Mouse (Mus musculus) E14TG2a.4 (cell line): ENCODE measurements around the gene Tpm4.
A peak's percentile ranks its signal among the peaks of the same experiment; 100 is the strongest.

ENCODE experiments used
- H3K27me3 ChIP-seq: 2 replicates; pipeline ENCODE4 v1.6.1; 2014; ENCODE audit warnings: low read length, control low read depth; ENCODE audit not compliant: insufficient read depth
- H3K36me3 ChIP-seq: 2 replicates; pipeline ENCODE4 v1.6.1; 2014; ENCODE audit warnings: low read length, control low read depth; ENCODE audit not compliant: insufficient read depth
- H3K4me1 ChIP-seq: replicated peaks from 2 replicates; pipeline ENCODE4 v1.6.1; 2014; ENCODE audit warnings: low read depth, low read length, control low read depth
- H3K4me3 ChIP-seq: replicated peaks from 2 replicates; pipeline ENCODE4 v1.5.1; 2014; ENCODE audit warnings: mild to moderate bottlenecking, low read length
- H3K9me3 ChIP-seq: 2 replicates; pipeline ENCODE4 v1.6.1; 2014; ENCODE audit warnings: low read length, control low read depth
- CTCF ChIP-seq: conservative IDR thresholded peaks from 2 replicates; pipeline ENCODE4 v1.5.1; 2014; ENCODE audit warnings: low read length
- NANOG ChIP-seq: IDR thresholded peaks from 2 replicates; pipeline ENCODE4 v1.6.1; 2014; ENCODE audit warnings: borderline replicate concordance, low read length, mixed read lengths
- POU5F1 ChIP-seq: IDR thresholded peaks from 2 replicates; pipeline ENCODE4 v1.6.1; 2014; ENCODE audit warnings: low read length, borderline replicate concordance

Tpm4 gene

DNA sequence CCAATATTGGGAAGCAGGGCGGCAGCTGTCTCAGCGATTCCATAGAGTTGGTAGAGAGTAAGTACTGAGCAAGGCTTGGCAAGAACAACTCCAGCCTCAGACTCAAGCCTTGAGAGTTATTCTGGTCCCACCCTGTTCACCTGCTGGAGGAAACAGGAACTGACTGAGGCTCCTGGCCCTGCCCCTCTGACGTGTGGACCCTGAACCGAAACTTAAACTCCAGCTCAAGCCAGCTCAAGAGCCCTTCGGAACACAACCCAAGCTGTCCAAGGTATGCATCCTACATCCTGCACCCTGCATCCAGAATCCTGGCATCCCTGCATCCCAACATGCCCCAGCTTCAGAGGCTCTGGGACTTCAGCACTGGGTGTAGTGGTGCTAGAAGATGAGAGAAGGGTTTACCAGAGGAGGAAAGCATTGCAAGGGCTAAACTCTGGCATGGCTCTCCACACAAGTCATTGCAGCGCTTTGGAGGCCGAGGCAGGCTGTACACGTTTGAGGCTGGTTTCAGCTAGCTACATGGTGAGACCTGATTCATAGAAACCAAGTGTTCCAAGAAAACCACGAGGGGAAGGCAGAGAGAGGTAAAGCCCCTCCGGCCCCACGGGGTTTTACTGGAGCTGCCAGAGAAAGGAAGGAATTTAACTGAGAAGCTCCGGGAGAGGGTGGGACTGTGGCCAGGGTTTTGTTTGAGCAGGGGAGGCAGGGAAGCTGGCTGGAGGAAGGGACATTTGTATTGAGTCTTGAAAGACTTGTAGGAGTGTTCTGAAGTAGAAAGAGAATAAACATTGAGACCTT is 54.8 kb downstream of the Tpm4 start, which contains the start of gene Hsh2d:
TSS of gene Hsh2d (plus strand) at position 222 of the 798 bp plus-strand sequence.
- Histone ChIP-seq H3K4me1 (peaks cover 21% of the 10 kb centered on the region), H3K9me3 (no peaks in the 10 kb centered on the region), H3K4me3 (no peak within 1 kb of the TSS), H3K27me3 (no peaks in the 10 kb centered on the region), H3K36me3 (no peaks in the 10 kb centered on the region)
- TF ChIP-seq CTCF (peak; percentile 50), NANOG (no peak), POU5F1 (no peak)

DNA sequence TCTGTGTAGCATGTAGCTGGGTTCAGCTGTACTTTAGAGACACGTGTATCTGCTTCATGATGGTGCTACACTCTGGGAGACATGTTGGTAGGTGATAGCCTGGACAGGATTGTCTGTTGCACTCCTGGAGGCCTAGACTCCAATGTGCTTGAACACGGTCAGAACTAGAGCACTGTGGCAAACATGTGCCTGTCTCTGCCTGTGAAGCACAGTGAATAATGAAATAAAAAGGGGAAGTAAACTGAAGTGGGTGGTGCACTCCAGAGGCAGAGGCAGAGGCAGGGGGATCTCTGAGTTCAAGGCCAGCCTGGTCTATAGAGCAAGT is 55.4 kb downstream of the Tpm4 start:
- H3K27me3 ChIP-seq, result no peaks in the 10 kb centered on the region
- TF ChIP-seq NANOG, result no peak
- TF ChIP-seq POU5F1, result no peak
- TF ChIP-seq CTCF, result no peak
- peaks cover 23% of the 10 kb centered on the region for H3K4me1 ChIP-seq
- no peak overlapping the region for H3K4me3 ChIP-seq
- H3K36me3 ChIP-seq, result no peaks in the 10 kb centered on the region
- H3K9me3 ChIP-seq, result no peaks in the 10 kb centered on the region

DNA sequence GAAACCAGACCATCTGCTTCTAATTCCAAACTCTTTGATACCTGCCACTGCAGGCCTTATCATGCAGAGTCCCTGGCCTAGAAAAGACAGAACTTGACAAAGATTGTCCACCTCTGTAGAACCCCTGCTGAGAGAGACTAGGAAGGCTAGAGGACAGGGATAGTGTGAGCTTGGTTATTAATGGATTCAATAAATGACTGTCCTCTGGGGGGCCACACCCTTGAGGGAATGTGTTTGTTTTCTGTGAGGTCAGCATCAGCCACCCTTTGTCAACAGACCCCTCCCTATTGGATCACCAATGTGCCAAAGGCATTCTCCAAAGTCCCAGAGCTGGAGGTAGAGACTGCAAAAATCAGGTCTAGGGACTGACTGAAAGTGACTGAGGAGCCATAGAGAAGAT is 57.3 kb downstream of the Tpm4 start:
- no peaks in the 10 kb centered on the region for H3K27me3 ChIP-seq
- H3K4me1 ChIP-seq, result peaks cover 23% of the 10 kb centered on the region
- H3K9me3 ChIP-seq, result no peaks in the 10 kb centered on the region
- TF ChIP-seq NANOG (no peak), POU5F1 (no peak), CTCF (no peak)
- H3K4me3 ChIP-seq, result no peak overlapping the region
- H3K36me3 ChIP-seq, result no peaks in the 10 kb centered on the region

DNA sequence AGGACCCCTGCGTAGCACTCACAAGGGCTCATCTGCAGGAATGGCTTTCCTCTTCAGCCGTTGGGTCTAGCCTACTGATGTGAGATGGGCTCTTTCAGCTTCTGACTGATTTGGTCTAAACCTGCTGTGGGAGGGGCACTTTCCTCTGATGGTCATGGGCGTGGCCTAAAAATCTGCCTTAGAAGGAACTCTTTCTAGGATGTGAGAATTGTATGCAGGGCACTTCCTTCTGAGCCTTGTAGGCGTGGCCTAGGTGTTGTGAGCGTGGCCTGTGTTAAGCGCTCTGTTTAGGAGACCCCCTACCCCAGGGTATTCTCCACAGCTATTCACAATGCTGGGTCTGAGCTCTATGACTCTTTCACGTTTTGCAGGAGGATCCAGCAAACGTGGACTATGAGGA is 63.2 kb downstream of the Tpm4 start:
- TF ChIP-seq POU5F1, result no peak
- Histone ChIP-seq H3K4me1 (peaks cover 26% of the 10 kb centered on the region), H3K27me3 (peaks cover 7% of the 10 kb centered on the region; the same call in 1 of the 2 replicates), H3K4me3 (peak overlapping the region; percentile 48; the same call in 1 of the 2 replicates), H3K36me3 (no peaks in the 10 kb centered on the region), H3K9me3 (no peaks in the 10 kb centered on the region)
